Mouse (Mus musculus) neutrophil, adult 59 days (primary cell): Measurements from ENCODE around the gene Foxi1. TPM values are rescaled to one million over a fixed set of nuclear protein-coding genes. Genes with fewer than 3 reads are reported as not detected.

Experiments
- total RNA-seq, 2 experiments: library from RNA; stranded (reverse); gene quantifications; 1 replicate in 1 of 2; 2 replicates in 1 of 2; pipeline ENCODE4 v1.2.4; 2023

Gene Foxi1
- not detected for total RNA-seq

DNA sequence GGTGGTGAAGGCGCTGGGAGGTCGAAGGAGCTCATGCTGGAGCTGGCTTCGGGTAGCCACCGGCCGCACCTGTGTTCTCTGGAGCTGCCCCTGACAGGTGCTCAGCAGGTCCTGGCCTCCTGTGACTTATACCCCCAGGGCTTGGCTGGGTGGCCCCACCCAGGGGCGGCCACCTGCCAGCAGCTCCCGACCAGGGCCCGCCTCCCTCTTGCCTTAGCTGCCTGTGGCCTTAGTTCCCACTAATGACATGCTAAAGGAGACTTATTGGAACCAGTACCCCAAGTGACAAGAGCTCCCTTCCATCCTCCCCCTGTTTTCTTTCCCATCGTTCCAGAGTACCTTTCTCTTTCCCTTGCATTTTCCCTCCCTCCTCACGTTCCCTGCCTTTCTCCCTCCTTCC, at the start of gene Foxi1:
TSS of gene Foxi1 (minus strand) at position 101 of the 400 bp plus-strand sequence.

Other genes starting within 250 kb of the Foxi1 start
- not detected for gene Kcnmb1, start 245.1 kb downstream of the Foxi1 start, total RNA-seq
- under 1 TPM in 1 of 2 experiments, not detected in 1; 0.09 TPM for gene Kcnip1, start 214.9 kb downstream of the Foxi1 start, total RNA-seq
- gene Lcp2, start 161.2 kb downstream of the Foxi1 start, total RNA-seq, result 100 to 1,000 TPM; 181 to 182 TPM
- not detected for gene 4930469K13Rik, start 109.5 kb downstream of the Foxi1 start, total RNA-seq
- gene Fam196b, start 106.7 kb upstream of the Foxi1 start, total RNA-seq, result under 1 TPM in 1 of 2 experiments, not detected in 1; 0.09 TPM